Mouse (Mus musculus) neural tube, embryonic 15.5 days (tissue): ENCODE measurements around the gene Cilp2. TPM values are rescaled to one million over a fixed set of nuclear protein-coding genes. Genes with fewer than 3 reads are reported as not detected.
A peak's percentile ranks its signal among the peaks of the same experiment; 100 is the strongest.

Experiments
- ATAC-seq: fragments of 200-750 bp; cut with Nextera tagmentation; 2 replicates; pipeline ENCODE4 v1.8.0; 2017; ENCODE audit warnings: mild to moderate bottlenecking, moderate TSS enrichment, moderate library complexity; ENCODE audit not compliant: low FRiP score
- H3K27ac ChIP-seq: fragments of 300-500 bp; sonication (generic); replicated peaks from 2 replicates; pipeline ENCODE4 v1.5.1; 2015; ENCODE audit warnings: mild to moderate bottlenecking, inconsistent platforms
- H3K27me3 ChIP-seq: fragments of 300-500 bp; sonication (generic); replicated peaks from 2 replicates; pipeline ENCODE4 v1.6.1; 2015; ENCODE audit warnings: inconsistent platforms
- H3K36me3 ChIP-seq: fragments of 300-500 bp; sonication (generic); 2 replicates; pipeline ENCODE4 v1.6.1; 2015; ENCODE audit warnings: inconsistent platforms
- H3K4me1 ChIP-seq: fragments of 300-500 bp; sonication (generic); 2 replicates; pipeline ENCODE4 v1.6.1; 2015; ENCODE audit warnings: inconsistent platforms
- H3K4me2 ChIP-seq: fragments of 300-500 bp; sonication (generic); 2 replicates; pipeline ENCODE4 v1.6.1; 2015; ENCODE audit warnings: inconsistent platforms, mild to moderate bottlenecking, moderate library complexity
- H3K4me3 ChIP-seq: fragments of 300-500 bp; sonication (generic); replicated peaks from 2 replicates; pipeline ENCODE4 v1.5.1; 2015; ENCODE audit warnings: mild to moderate bottlenecking, inconsistent platforms
- H3K9ac ChIP-seq: fragments of 300-500 bp; sonication (generic); replicated peaks from 2 replicates; pipeline ENCODE4 v1.6.1; 2015; ENCODE audit warnings: mild to moderate bottlenecking, inconsistent platforms
- H3K9me3 ChIP-seq: fragments of 300-500 bp; sonication (generic); replicated peaks from 2 replicates; pipeline ENCODE4 v1.6.1; 2016; ENCODE audit warnings: inconsistent platforms
- WGBS: fragments of 180-500 bp; shearing (Covaris S2); methylation state at CpG from one replicate; pipeline ENCODE4 v1.1.7; 2015; ENCODE audit warnings: mixed read lengths; 5-methylcytosine and 5-hydroxymethylcytosine counted together
- polyA plus RNA-seq: library from polyadenylated mRNA; unstranded; fragments of >200 nt; fragmentation: Nextera tagmentation; extraction: Ambion mirVana; gene quantifications from 2 replicates; pipeline ENCODE4 v1.2.1, GENCODE M21; 2015

The Cilp2 gene
- polyA plus RNA-seq, 1 experiment from 2014 or later = 6.0 TPM

DNA sequence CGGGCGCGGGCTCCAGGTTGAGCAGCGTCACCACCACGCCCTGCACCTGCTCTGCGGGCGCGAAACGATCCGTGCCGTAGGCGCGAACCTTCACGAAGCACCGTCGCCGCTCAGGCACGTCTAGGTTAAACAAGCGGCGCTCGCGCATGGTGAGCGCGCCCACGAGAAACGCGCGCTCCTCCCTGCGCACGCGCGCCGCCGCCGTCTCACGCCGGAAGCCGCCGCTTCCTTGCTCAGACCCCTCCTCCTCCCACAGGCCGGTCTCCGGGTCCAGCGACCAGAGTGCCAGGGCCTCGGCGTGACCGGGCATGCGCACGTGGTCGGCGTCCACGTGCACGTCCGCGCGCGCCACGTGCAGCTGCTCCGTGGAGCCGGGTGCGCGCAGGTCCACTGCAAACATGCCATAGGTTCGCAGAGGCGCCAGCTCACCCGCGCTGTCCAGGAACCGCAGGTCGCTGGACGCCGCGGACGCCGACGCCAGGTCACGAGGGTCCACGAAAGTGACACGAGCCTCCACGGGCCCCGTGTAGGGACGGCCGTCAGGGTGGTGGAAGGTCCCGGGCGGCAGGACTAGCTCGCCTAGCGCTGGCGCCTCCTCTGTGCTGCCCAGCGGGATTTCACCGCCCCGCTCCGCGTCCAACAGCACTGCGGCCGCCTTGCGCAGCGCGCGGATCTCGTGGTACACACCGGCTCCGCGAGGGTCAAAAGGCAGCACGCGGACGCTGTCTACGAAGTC lies 5.3 kb downstream of the Cilp2 start:
- no peaks in the 10 kb centered on the region for H3K9me3 ChIP-seq
- peak overlapping the region; percentile 49 for H3K4me3 ChIP-seq
- H3K27me3 ChIP-seq = peaks cover 91% of the 10 kb centered on the region
- peak overlapping the region; percentile 56 for H3K4me2 ChIP-seq
- H3K4me1 ChIP-seq = peaks cover 51% of the 10 kb centered on the region
- H3K27ac ChIP-seq = no peak overlapping the region
- WGBS = 5% methylated on average over 102 of the region's 103 CpGs
- H3K36me3 ChIP-seq = no peaks in the 10 kb centered on the region
- peak overlapping the region; percentile 34; the same call in 1 of the 2 replicates for H3K9ac ChIP-seq
- peak; percentile 77 for ATAC-seq

DNA sequence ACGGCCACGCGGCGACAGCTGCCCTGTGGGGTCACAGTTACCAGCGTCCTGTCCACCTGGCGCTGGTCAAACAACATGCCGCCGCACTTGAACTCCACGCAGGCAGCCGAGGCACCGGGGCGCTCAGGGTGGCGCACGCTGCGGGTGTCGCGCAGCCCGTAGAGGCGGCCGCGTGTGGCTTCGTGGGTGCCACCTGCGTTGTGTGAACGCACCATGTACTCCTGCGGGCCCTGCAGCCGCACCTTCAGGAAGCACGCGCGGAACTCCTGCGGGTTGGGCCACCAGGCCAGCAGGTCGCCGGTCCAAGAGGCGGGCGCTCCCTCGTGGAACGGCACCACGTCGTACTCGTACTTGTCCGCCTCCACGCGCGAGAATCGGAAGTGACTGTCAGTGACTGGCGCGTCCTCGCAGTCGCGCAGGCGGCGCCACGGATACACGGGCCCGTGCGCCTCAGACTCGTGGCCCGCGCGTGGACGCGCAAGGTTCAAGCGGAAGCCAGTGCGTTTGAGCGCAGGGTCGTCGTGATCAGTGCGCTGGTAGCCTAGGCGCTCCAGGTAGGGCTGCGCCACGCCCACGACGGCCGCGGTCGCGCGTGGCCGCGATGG lies 6.1 kb downstream of the Cilp2 start:
- no peak overlapping the region for H3K27ac ChIP-seq
- peak overlapping the region; percentile 56 for H3K4me2 ChIP-seq
- peak overlapping the region; percentile 15; the same call in 1 of the 2 replicates for H3K9ac ChIP-seq
- H3K9me3 ChIP-seq = no peaks in the 10 kb centered on the region
- peak; percentile 27; the same call in 1 of the 2 replicates for ATAC-seq
- WGBS = 19% methylated on average over 79 of the region's 79 CpGs
- H3K27me3 ChIP-seq = peaks cover 89% of the 10 kb centered on the region
- peak overlapping the region; percentile 49 for H3K4me3 ChIP-seq
- H3K4me1 ChIP-seq = peaks cover 45% of the 10 kb centered on the region
- no peaks in the 10 kb centered on the region for H3K36me3 ChIP-seq

DNA sequence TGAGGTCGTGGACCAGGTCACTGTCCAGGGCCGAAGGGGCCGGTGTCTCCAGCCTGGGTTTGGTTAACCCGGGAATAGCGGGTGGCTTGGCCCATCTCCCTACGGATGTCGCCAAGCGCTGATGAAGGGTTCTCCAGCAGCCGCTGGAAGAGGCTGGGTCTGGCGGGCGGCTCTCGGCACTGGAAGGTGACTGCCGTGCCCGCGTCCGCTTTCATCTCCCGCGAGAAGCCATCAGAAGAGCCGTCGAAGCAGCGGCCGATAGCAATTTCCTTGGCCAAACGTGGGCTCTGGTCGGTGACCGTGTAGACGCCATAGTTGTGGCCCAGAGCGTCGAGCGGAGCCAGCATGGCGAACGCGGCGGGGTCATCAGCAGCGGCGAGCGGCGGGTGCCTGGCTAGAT lies 6.6 kb downstream of the Cilp2 start:
- peak overlapping the region; percentile 56 for H3K4me2 ChIP-seq
- no peak overlapping the region for H3K27ac ChIP-seq
- ATAC-seq = no peak
- H3K4me1 ChIP-seq = peaks cover 42% of the 10 kb centered on the region
- peaks cover 84% of the 10 kb centered on the region for H3K27me3 ChIP-seq
- peak overlapping the region; percentile 49 for H3K4me3 ChIP-seq
- 13% methylated on average over 37 of the region's 37 CpGs for WGBS
- H3K9me3 ChIP-seq = no peaks in the 10 kb centered on the region
- H3K9ac ChIP-seq = no peak overlapping the region
- no peaks in the 10 kb centered on the region for H3K36me3 ChIP-seq

DNA sequence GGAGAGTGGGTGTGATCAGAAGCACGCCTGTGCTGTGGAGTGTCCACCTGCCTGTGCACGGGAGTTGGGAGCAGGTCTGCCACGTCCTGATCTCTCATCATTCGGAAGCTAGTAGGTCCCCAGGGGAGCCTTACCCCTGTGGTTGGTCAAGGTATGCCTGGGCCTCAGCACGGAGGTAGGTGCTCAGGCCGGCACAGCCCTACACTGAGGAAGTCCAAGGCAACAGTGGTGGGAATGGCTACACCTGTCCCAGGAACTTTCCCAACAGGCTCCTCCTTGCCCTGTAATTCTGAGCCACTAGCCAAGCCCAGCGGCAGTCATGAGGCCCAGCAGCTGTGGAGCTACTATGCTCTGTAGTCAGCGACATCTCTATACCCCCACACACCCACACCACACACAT lies 7.8 kb downstream of the Cilp2 start:
- H3K9me3 ChIP-seq = no peaks in the 10 kb centered on the region
- H3K27ac ChIP-seq = no peak overlapping the region
- H3K4me1 ChIP-seq = peaks cover 38% of the 10 kb centered on the region
- no peak overlapping the region for H3K9ac ChIP-seq
- ATAC-seq = no peak
- 56% methylated on average over 8 of the region's 8 CpGs for WGBS
- no peak overlapping the region for H3K4me3 ChIP-seq
- H3K4me2 ChIP-seq = peak overlapping the region; percentile 56; the same call in 1 of the 2 replicates
- peaks cover 72% of the 10 kb centered on the region for H3K27me3 ChIP-seq
- no peaks in the 10 kb centered on the region for H3K36me3 ChIP-seq

DNA sequence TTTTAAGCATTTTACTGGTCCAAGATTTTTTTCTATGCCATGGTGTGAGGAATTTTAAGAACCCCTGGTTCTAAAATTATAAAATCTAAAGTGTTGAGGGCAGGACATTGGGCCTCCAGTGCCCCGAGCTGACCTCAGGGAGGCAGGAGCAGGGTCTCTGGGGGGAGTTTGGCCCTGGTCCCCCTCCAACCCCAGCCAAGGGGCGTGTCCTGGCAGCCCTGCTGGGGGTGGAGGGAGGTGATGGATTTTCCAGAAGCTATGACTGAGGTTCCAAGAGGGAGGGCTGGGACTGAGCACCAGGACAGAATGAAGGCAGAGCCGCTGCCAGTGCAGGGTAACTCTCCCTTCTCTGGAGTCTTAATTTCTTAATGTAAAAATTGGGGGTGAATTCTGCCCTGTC lies 9.5 kb downstream of the Cilp2 start:
- H3K36me3 ChIP-seq = no peaks in the 10 kb centered on the region
- H3K27ac ChIP-seq = no peak overlapping the region
- no peak for ATAC-seq
- H3K4me3 ChIP-seq = no peak overlapping the region
- H3K27me3 ChIP-seq = peaks cover 56% of the 10 kb centered on the region
- no peak overlapping the region for H3K4me2 ChIP-seq
- 62% methylated on average over 3 of the region's 3 CpGs for WGBS
- H3K9ac ChIP-seq = no peak overlapping the region
- peaks cover 34% of the 10 kb centered on the region for H3K4me1 ChIP-seq
- no peaks in the 10 kb centered on the region for H3K9me3 ChIP-seq

DNA sequence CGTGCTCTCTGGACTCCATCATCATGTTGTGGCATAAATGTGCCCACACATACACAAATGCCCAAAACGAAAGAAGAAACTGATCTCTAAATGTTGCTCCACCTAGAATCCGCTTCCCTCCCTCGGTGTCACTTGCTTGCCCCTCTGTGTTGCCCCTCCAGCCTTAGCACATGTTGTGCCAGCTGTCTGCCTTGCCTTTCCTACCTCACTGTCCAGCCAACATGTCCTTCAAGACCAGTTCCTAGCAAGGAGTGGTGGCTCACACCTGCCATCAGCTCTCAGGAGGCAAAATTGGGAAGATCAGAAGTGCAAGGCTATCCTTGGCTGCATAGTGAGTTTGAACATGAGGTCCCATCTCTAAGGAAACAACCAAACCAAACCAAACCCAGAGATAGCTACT lies 10.1 kb downstream of the Cilp2 start:
- no peak overlapping the region for H3K9ac ChIP-seq
- H3K27ac ChIP-seq = no peak overlapping the region
- H3K9me3 ChIP-seq = no peaks in the 10 kb centered on the region
- H3K4me1 ChIP-seq = peaks cover 28% of the 10 kb centered on the region
- no peaks in the 10 kb centered on the region; the same call in 1 of the 2 replicates for H3K36me3 ChIP-seq
- H3K4me2 ChIP-seq = no peak overlapping the region
- ATAC-seq = no peak
- WGBS = 87% methylated on average over 4 of the region's 4 CpGs
- no peak overlapping the region for H3K4me3 ChIP-seq
- peaks cover 50% of the 10 kb centered on the region for H3K27me3 ChIP-seq

DNA sequence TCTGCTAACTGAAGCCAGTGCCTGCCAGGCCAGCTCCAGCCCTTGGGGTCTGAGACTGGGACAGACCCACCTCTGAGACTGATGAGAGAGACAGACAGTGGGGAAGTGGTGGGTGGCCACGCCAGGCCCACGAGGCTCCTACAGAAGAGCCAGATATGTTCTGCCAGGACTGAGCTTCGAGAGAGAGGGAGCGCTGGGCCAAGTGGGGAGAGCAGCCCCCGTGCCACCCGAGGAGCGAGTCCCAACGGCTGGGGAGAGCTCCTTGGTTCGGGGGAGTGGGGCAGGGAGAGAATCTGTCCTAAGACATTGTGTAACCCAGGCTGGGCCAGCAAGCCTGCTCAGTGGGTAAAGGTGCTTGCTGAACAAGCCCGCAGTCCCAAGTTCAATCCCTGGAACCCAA lies 10.5 kb downstream of the Cilp2 start:
- H3K27ac ChIP-seq = no peak overlapping the region
- H3K27me3 ChIP-seq = peaks cover 45% of the 10 kb centered on the region
- H3K9ac ChIP-seq = no peak overlapping the region
- 83% methylated on average over 10 of the region's 10 CpGs for WGBS
- H3K36me3 ChIP-seq = no peaks in the 10 kb centered on the region; the same call in 1 of the 2 replicates
- no peaks in the 10 kb centered on the region for H3K9me3 ChIP-seq
- no peak for ATAC-seq
- no peak overlapping the region for H3K4me2 ChIP-seq
- H3K4me3 ChIP-seq = no peak overlapping the region
- H3K4me1 ChIP-seq = peaks cover 24% of the 10 kb centered on the region

DNA sequence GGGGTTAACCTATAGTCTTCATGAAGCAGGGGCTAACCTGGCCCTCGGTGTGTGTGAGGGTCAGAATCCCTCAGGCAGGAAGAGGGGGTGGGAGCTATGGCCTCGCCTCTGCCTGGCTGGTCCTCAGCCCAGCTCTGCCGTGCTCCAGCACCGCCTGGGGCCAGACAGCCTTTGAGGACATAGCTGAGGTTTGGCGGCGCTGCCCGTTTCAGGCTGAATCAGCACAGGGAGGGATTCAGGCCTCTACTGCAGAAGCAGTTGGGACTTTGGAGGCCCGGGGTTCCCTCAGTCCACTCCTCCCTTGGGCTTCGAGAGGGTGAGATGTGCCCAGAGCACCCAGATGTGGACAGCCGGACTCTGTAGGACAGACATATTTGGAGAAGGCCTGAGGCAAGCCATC lies 11.4 kb downstream of the Cilp2 start:
- H3K9ac ChIP-seq = no peak overlapping the region
- H3K9me3 ChIP-seq = no peaks in the 10 kb centered on the region
- H3K4me2 ChIP-seq = no peak overlapping the region
- peaks cover 16% of the 10 kb centered on the region for H3K4me1 ChIP-seq
- no peak for ATAC-seq
- peaks cover 2% of the 10 kb centered on the region; the same call in 1 of the 2 replicates for H3K36me3 ChIP-seq
- H3K27me3 ChIP-seq = peaks cover 37% of the 10 kb centered on the region
- no peak overlapping the region for H3K27ac ChIP-seq
- WGBS = 55% methylated on average over 10 of the region's 10 CpGs
- H3K4me3 ChIP-seq = no peak overlapping the region

DNA sequence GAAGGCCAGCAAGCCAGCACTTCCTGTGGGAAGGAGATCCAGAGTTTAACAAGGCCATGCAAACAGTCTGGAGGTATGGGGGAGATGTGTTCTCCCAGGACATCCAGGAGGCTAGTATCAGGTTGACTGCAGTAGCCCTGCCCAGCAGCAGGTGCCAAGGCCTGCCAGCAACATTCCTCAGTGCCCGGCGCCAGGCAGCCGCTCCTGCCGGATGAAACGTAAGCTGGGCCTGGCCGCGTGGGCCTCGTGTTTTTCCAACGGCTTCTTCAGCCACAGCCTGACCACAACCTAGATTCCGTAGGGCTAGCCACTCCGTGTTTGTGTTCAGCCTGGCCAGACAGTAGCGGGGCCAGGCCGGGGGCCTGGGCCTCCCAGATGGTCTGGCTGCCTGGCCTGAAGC lies 12.8 kb downstream of the Cilp2 start:
- Histone ChIP-seq H3K36me3 (peaks cover 6% of the 10 kb centered on the region; the same call in 1 of the 2 replicates), H3K4me1 (peaks cover 2% of the 10 kb centered on the region; the same call in 1 of the 2 replicates), H3K9ac (no peak overlapping the region), H3K27ac (no peak overlapping the region), H3K4me2 (no peak overlapping the region), H3K27me3 (peaks cover 22% of the 10 kb centered on the region), H3K4me3 (no peak overlapping the region), H3K9me3 (no peaks in the 10 kb centered on the region)
- ATAC-seq = no peak
- 80% methylated on average over 13 of the region's 13 CpGs for WGBS

DNA sequence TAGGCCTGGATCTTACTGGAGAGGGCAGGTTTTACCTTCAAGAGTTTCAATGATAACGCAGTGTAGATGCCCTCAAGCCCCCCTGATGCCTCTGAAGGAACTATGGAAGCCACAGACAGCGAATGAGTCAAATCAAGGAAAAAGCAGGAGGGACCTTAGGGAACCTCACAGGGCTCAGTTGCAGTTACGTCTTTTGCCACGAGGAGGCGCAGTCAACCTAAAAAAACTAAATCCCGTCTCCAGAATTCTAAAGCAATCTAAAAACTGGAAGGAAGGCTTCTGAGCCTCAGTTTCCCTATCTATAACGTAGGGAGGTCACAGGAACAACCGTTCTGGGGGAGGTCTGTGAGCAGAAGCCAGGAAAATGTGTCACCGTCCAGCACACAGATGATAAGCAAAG lies 13.3 kb downstream of the Cilp2 start:
- H3K9ac ChIP-seq = no peak overlapping the region
- no peaks in the 10 kb centered on the region for H3K9me3 ChIP-seq
- H3K36me3 ChIP-seq = peaks cover 6% of the 10 kb centered on the region; the same call in 1 of the 2 replicates
- peaks cover 17% of the 10 kb centered on the region for H3K27me3 ChIP-seq
- H3K4me1 ChIP-seq = no peaks in the 10 kb centered on the region
- 11% methylated on average over 9 of the region's 9 CpGs for WGBS
- H3K4me3 ChIP-seq = no peak overlapping the region
- ATAC-seq = no peak
- H3K27ac ChIP-seq = no peak overlapping the region
- no peak overlapping the region for H3K4me2 ChIP-seq

DNA sequence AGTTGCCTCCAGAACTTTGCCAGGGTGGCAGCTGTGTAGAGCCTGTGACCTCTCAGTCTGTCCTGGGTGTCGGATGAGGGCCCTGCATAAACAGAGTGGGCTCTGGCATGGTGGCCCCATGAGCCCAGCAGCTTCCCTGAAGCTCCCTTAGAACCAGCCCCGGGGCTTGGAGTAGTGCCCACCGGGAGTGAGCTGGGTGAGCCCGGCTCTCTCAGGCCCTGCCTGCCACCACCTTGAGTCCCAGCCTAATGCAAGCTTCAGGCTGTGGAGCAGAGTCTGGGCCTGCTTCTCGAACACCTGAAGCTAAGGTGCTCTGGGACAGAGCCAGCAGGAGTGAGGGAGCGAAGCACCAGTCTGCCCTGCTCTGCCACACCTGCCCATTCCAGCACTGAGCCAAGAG lies 16.6 kb downstream of the Cilp2 start:
- no peak overlapping the region for H3K27ac ChIP-seq
- H3K4me2 ChIP-seq = no peak overlapping the region
- H3K4me1 ChIP-seq = no peaks in the 10 kb centered on the region
- H3K9ac ChIP-seq = no peak overlapping the region
- ATAC-seq = no peak
- no peaks in the 10 kb centered on the region for H3K27me3 ChIP-seq
- peaks cover 6% of the 10 kb centered on the region; the same call in 1 of the 2 replicates for H3K36me3 ChIP-seq
- H3K4me3 ChIP-seq = no peak overlapping the region
- WGBS = 91% methylated on average over 6 of the region's 6 CpGs
- no peaks in the 10 kb centered on the region for H3K9me3 ChIP-seq
